Mouse (Mus musculus): ENCODE measurements around the gene Phf20.

The Phf20 gene

DNA sequence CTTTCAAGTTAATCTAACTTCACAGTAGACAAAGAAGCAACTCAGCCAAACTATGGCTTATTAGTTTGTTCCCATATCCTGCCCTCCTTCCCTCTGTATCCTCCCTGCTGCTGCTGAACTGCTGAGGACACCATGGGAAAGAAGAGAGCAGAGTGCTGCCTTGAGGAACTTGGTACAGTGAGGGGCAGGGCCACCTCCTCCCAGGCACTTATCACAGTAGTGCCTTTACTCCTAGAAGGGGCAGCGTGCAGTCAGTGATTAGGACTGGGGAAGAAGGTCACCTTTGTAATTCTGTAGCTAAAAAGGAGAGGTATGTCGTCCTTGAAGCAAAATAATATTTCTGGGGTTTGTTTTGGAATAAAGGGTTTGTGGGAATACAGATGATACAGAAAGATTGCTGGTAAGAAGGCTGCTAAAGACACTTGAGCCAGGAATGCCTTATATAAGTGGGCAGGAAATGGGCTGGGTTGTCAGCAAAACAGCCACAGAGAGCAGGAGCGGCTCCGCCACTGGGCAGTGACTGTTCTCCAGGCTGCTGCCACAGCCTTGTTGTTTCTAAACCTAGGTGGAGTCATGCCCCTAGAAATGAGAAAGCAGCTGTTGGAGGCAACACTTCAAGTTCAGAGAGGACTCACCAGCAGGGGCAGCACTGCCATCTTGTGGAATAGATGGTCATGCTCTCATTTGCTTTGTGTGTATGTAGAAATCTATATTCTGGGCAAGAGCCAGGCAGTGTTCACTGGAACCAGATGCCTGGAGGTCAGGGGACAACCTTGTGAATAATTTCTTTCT, 82.2 kb downstream of the Phf20 start:
- DNase-seq, result peak; percentile 99

DNA sequence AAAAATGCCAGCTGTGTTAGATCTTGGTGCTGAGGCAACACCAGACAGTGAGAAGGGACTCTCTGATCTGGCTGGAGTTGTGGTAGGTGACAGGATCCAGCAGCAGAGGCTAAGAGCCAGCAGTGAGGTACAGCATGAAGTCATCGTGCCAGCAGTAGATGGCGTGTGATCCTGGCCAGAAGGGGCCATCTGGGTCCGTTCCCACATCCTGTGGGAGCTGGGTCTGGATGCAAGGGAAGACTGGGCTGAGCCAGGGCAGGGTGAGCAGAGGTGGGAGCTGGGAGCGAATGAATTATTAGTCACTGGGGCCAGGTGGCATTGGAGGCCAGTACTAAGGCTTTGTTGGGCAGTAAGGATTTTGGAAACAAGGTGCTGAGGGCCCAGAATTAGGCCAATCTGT, 85.0 kb downstream of the Phf20 start:
- DNase-seq, result no peak

DNA sequence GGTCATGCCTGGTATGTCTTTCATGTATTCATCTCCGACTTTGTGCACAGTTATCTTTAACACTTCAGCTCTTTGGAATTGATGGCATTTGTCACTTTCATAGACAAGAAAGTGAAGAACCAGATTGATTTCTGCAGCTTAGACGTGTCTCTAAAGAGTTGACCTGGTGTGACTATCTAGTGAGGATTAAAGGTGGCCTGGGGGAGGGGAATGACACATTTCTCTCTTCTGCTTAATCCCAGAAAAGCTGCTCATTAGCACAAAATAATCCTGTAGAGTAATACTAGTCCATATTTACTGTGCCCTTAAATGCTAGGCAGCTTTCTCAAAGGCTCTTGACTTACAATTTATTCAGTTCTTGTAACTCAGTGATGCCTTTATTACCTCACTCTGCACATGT, 88.9 kb downstream of the Phf20 start:
- DNase-seq, result no peak

DNA sequence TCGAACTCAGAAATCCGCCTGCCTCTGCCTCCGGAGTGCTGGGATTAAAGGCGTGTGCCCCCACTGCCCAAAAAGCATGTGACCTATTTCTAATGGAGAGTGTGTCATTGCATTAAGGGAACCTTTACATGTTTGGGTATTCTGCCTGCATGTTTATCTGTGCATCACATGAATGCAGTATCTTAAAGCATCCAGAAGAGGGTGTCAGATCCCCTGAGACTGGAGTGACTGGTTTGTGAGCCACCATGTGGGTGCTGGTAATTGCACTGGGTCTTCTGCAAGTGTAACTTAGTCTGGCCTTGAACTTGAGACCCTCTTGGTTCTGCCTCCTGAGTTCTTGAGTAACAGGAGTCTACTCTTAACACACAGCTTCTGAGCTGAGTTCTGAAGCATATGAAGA, 90.5 kb downstream of the Phf20 start:
- DNase-seq, result no peak

DNA sequence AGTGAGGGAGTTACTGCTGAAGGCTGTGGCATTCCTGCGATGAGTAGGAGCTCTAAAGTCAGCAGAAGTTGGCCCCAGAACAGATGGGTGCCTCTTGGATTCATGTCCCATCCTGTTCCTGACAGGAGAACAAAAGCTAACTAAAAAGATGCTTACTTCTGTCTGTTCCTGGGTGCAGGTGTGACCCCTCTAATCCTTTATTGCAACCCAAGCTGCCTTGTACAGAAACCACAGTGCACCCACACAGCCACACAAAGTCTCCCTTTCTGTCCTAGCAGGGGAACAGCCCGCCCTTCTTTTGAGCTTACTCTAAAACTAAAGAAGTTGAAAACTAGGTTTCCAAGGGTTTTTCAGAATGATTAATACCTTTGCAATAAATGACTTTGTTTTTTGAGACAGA, 92.0 kb downstream of the Phf20 start:
- no peak for DNase-seq

DNA sequence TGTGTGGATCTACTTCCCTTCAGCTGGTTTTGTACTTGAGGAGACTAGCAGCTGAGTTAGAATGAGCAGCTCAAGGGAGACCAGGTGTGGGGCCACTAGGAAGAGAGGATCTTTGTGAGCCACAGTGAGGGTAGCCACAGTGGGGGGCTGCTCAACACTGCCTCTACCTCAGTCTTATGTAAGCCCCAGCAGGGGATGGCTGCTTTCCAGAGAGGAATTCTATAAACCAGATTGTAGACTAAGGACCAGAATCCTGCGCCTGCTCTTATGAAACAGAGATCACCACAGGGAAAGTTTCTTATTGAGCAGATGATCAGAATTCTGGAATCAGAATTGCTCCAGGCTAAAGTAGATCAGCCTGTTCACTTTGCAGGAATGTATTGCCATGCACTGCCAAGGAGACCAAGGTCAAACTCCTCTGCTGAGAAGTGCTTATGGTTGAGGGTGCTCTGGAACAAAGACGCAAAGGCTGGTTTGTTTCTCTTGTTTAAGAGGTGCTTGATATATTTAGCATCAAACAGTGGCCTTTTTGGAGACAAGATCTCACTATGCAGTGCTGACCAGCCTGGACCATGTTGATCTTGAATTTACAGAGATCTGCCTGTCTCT, 93.4 kb downstream of the Phf20 start:
- no peak for DNase-seq

DNA sequence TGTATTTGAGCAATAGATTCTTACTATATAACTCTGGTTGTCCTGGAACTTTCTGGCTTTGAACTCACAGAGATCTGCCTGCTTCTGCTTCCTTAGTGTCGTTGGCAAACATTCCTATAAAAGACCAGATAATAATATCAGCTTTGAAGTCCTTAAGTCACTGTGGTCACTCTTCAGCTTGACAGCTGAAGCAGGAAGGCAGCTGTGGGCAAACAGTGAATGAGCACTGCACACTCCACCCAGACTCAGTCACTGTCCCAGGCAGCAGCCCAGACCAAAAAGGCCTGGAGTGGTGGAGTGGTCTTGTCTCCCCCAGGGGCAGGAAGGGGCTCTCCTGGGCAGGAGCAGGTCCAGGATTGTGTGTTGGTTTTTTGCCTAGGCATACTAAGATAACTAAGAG, 95.7 kb downstream of the Phf20 start:
- DNase-seq, result no peak

DNA sequence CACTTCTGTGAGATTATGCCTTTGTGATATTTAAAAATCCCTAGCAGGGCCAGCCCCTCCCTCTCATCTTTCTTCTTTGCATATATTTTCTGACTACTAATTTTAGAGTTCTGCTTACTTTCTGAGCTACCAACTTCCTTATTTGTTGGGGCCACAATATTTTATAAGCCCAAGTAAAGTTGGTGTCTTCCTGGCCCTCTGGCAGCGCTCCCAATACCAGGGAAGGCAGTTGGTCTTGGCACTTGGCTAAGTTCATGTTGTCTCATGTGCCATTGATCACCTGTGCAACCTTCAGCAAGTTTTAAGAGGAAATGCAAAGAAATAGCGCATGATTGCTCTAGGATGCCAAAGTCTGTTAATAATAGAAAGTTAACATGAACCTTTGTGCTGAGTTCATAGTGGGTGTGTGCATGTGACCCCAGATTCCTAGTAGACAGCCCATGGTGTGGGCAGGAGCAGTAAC, 99.4 kb downstream of the Phf20 start:
- DNase-seq, result no peak

DNA sequence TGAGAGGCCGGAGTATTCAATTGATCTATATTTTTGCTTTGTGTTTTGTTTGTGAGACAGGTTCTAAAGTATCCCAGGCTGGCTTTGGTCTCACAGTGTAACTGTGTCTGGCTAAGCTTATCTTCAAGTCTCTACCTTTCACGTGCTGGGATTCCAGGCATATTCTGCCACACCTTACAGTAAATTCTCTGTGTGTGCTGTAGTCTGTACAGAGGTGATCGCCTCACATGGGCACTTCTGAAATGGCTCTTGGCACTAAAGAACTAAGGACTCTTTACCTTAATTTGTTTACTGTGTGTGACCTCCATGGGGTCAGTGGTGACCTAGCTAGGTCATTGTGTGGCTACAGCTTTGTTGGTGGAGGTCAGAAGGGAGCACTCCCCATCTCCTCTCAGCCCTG, 99.9 kb downstream of the Phf20 start:
- DNase-seq, result no peak

DNA sequence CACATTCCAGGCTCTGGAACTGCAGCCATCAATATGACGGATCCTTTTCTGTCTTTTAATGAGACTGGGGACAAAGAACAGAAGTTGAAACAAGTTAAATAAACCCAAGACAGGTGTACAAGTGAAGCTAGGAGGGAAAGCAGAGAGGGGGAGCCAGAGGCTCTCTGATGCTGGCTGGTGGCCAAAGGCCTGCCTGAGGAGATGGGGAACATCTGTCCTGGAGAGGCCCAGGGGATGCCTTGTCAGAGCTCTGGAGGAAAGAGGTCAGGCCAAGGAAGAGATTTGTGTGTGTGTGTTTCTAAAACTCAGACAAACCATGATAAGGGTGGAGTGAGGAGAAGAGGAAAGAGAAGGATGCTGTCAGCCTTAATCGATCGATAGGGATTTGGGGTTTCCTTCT, 101.4 kb downstream of the Phf20 start:
- peak; percentile 96 for DNase-seq

DNA sequence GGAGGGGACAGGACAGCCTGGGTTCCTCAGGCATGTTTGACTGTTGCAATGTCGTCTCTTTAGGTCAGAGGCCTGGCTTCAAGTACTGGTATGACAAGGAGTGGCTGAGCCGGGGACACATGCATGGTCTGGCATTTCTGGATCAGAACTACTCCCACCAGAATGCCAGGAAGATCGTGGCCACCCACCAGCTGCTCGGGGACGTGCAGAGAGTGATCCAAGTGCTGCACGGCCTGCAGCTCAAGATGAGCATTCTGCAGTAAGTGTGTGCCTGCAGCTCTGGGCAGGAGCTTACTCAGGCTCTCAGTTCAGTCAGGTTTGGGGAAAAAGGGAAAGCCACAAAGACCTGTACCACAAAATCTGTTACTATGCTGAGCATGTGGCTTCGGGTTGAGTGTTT, 102.2 kb downstream of the Phf20 start:
- DNase-seq, result peak; percentile 89

DNA sequence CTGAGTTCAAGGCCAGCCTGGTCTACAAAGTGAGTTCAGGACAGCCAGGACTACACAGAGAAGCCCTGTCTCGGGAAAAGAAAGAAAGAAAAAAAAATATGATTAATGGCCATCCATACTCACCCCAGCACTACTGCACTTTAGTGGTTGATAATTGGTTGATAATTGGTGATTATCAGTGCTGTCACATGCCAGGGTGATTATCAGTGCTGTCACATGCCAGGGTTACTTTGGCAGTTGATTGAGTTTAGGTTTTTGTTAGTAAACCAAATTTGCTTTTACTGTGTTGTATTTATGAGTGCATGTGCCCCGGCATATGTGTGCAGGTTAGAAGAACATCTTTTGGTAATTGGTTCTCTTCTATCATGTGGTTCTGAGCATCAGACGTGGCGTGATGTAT, 105.8 kb downstream of the Phf20 start:
- DNase-seq, result no peak

DNA sequence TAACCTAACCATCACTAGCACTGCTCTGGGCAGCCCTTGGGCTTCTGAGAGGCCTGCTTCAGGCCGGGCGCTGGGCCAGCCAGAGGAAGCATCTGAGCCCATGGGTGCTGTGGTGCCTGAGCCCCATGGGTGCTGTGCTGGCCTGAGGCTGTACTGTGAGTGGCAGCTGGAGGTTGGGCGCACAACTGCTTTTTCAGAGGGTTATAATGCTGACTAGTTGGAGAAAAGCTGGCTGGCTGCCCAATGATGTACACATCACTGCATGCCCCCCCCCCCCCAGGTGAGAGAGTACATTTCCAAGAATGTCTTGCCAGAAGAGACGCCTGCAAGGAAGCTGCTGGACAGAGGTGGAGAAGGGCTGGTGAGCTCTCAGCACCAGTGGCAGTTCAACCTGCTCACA, 108.1 kb downstream of the Phf20 start:
- DNase-seq, result no peak

DNA sequence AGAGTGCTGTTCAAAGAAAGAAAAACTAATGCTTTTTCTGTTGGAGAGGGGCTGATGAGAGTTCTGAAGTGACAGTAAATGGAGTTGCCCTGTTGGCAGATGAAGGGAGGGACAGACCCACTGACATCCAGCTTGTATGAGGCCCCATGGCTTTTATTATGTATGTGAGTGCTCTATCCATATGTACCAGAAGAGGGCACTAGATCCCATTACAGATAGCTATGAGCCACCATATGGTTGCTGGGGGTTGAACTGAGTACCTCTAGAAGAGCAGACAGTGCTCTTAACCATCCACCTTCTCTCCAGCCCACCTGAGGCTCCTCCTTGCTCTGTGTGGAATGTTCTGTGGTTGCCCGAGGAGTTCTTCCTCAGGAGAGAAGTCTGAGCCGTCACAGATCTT, 109.6 kb downstream of the Phf20 start:
- no peak for DNase-seq

DNA sequence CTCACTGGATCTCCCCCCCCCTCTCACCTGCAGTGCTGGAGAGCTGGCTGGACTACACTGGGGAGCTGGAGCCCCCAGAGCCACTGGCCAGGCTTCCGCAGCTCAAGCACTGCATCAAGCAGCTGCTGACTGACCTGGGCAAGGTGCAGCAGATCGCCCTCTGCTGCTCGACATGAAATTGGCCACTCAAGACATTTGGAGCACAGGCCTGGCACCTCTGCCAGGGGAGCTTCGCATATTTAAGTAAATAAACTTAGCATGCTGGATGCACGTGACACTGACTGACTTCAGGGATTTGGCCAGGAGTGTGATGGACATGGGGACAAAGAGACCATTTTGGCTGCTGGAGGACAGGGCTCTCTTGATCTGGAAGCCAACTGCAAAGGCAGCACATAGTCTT, 111.0 kb downstream of the Phf20 start:
- DNase-seq, result peak; percentile 88

DNA sequence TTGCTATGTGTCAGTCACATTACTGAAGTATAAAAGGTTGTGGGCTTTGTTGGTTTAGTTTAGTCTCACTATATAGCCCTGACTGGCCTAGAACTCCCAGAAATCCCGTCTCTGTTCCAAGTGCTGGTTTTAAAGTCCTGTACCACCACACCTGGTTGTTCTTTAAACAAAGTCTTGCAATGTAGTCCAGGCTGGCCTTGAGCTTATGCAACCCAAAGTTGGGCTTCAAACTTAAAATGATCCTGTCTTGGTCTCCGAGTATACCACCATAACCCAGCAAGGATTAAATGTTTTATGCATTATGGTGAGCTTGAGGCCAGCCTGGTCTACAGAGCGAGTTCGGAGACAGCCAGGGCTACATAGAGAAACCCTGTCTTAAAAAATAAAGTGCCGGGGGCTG, 113.7 kb downstream of the Phf20 start:
- peak; percentile 66 for DNase-seq

DNA sequence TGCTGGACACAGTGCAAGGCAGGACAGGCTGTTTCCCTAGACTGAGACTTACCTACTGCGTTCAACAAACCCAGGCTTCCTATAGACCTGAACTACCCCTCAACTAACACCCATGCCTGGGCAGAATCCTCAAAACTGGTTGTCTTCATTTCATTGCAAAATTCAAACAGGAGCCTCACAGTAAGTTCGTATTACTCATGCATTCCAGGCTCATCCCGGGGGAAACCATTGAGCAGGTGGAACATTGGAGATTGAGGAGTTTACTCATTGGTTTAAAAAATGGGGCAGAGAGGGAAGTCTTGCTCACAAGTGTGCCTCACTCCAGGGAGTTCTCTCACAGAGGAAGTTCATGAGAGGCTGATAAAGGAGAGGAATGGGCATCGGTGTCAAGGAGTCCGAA, 114.2 kb downstream of the Phf20 start:
- peak; percentile 81 for DNase-seq

DNA sequence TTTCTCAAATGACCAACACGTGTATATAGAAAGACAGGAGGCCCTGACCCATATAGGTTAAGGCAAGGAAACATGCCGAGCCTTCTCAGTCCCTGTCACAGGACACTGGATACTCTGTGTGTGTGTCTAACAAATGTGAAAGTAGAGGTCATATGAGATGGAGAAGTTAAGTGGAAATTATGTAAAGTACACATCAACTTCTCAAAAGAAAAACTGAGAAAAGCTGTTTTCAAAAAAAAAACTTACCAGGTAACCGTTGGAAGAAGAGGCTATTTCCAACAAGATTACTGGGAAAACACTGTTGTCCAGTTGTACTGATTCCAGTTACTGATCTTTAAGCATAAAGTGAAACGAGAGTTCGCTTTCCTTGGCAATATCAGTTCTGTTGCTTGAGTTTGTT, 114.7 kb downstream of the Phf20 start:
- no peak for DNase-seq

DNA sequence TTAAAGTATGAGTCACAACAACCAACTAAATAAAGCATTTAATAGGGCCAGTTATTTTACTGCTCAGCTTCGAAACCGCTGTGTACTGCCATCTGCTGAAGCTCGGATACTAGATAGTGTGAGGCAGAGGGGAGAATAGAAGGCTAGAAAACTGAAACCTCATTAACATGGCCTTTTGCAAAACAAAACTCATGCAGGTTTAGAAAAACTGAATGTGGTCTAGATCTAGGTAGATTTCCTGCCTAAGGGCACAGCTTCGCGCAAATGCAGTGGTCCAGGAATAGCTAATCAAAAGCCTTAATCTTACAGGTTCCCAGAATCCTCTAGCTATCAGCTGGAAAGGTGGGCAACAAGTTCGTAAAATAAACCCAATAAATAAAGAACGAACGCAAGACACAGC, 115.2 kb downstream of the Phf20 start:
- peak; percentile 77 for DNase-seq

DNA sequence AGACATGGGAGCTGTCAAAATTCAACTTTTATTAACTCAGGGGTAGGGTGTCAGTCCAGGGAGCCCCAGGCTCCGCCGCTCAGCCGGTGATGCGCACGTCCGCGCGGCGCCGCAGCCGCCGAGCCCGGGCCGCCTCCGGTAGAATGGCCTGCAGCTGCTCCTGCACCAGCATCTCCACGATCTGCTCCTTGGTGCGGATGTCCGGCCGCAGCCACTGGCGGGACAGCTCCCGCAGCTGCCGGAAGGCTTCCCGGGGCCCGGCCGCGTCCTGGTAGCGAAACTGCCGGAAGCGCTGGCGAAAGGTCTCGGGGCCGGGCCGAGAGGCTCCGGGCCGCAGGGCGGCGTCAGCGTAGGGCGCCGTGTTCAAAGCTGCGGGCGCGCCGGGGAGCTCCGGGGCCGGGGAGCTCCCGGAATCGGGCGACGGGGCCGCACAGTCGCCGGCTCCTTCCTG, 115.6 kb downstream of the Phf20 start:
- DNase-seq, result peak; percentile 98

DNA sequence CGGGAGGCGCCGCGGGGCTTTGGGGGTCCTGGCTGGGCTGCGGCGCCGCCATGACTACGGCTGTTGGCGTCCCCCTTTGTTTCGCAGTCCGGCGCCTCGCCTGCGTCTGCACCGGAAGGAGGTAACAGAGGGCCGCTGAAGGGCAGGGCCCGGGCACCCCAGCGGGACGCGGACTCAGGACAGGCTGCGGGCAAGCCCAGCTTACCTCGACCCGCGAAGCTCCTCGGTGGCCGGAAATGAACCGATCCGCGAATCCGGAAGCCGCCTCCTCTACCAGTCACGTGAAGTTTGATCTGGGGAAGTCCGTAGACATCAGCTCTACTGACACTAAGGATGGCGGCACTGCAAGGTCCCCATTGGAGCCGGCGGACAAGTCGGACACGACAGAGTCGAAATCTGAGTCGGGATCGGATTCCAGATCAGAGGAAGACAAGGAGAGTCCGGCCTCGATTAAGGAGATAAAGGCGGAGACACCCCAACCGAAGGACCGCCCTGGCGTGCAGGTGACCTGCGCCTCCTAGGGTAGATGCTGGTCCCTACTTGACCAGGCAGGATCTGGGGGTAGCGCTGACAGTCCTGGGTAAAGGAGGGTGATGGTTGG, 116.1 kb downstream of the Phf20 start, which contains the start of the genes Cnbd2 and Scand1:
Gene Cnbd2 (plus strand): TSS at position 3 of the 601 bp plus-strand sequence.
Gene Scand1 (minus strand): TSS at position 408 of the 601 bp plus-strand sequence.
- peak; percentile 99 for DNase-seq

DNA sequence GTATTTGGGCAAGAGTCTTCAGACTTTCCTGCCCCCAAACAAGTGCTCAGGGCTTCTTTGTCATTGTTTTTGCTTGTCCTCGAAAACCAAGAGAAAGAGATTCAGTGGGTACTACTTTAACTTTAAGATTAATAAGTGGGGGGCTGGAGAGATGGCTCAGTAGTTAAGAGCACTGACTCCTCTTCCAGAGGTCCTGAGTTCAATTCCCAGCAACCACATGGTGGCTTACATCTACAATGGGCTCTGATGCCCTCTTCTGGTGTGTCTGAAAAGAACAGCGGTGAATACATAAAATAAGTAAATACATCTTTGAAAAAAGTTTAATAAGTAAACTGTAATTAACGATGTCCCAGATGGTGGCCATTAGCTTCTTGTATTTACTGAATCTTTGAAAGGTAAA, 116.9 kb downstream of the Phf20 start:
- DNase-seq, result peak; percentile 68

DNA sequence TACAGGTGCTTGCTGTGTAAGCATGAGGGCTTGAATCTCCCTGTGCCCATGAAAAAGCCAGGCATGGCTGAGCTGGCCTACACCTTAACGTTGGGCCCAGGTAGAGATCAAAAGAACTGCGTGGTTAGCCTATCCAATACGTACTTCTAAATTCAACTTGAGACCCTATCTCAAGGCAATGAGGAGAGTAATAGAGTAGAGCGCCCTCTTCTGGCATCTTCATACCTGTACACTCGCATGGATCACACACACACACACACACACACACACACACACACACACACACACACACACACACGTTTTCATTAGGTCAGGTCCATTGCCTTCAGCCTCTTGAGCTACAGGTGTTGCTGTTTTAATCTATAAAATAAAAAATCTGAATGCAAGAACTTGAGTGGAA, 118.5 kb downstream of the Phf20 start:
- DNase-seq, result no peak

DNA sequence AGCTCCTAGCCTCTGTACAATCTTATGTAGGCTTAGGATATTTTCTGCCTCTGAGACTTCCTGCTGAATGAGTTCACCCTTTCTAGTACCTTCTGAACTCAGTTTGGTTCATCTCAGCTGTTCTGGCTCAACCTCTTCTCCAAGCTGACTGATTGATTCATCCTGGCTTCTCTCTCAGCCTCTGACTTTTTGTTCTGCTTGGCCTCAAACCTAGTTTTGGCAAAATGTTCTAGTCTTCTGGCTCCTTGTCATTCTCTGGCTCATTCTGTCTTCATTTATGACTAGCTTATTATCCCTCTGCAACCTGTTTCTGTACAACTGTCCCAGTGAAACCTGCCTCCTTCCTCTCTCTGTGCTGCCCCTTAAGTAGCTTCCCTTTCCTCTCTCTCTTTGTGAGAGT, 122.2 kb downstream of the Phf20 start:
- DNase-seq, result no peak
